Mouse (Mus musculus): ENCODE measurements around the gene Rapgef5.

The Rapgef5 gene

DNA sequence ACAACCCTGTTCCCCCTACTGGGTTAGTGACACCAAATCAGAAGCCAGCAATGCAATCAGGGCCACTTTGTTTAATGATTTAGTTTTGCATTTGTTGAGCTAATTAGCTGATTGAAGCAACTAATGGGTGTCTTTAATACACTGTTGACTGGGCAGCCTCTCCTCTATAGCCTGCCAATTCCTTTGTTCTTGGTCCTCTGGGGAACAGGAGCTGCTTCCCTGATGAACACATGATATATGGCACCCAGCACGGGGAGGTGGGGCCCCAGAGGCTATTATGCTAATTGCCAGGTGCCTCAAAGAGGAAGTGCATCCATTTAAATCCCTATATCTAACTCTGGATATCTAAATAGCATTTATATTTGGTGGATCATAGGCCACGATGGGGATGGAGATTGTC is 111.0 kb downstream of the Rapgef5 start:
- no peak for DNase-seq

DNA sequence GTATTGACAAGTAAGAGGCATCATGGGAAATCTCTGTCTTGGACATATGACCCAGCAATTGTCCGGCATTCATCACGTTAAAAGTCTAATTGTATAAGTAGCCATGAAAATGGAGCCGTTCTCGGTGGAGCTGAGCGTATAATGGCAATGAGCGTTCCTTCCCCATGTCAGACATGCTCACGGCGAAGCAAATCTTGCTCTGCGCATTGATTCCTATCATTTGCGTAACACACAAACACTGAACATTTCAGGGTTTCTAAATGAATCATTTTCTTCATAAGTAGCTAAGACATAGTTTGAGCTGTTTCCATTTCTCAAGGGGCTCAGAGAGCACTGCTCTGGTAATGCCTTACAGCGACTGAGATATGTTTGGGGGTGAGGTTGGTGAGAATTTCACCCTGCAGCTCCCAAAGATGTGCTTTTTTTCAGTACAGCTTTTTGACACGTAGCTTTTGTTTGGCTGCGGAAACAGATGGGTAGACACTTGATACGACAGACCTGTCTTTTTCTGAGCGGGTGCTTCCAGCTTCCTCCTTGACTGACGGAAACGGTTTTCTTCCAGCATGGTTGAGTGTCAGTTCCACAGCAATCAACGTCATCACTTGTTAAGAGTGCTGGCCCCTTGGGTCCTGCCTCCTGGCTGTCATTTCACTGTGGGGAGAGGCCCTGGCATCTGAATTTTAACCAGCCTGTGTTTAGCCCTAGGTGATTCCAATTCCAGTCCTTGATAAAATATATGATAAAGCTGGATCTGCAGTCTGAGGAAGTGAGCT is 112.2 kb downstream of the Rapgef5 start:
- no peak for DNase-seq

DNA sequence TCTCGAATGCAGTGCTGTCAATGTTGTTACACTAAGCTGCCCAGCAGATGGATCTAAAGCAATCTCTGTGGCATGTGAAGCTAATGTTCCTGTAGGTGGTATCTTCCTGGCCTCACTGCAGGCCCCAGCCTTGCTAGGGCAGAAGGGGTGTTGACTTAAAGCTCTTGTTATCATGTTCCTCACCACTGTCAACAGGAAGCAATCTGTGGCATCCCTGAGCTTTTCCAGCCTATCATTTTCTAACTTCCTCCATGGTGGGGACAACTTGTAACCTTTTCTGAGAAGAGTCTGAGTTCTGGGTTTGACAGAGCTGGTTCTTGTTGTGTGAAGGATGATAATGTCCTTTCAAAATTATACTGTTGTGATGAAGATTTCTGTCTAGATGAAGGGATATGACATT is 115.9 kb downstream of the Rapgef5 start:
- DNase-seq: no peak

DNA sequence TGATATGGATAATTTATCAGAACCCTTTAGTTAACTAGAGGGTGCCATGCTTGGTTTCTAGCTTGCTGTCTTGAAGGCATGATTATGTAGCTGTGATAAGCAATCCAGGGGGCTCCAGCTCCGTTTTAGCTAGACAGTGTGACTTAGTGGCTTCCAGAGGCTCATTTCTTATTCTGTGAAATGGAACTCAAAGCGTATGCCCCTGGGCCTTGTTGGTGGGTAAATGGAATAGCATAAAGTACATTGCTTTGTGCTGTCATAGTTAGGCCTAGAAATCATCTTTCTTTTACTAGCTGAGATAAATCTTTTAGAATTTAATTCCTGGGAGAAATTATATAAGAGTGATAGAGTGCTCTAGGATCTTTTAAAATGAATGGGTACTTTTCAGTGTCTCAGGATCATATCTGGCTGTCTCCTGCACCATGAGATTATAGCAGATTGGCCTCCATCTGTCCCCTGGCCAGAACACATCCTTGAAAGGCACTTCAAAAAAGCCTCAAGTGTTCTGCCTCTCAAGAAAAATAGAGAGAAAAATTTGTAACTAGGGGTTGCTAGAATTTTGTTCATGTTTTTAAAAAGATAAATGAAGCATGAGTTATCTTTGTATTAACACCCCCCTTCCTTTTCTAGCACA is 120.0 kb downstream of the Rapgef5 start:
- DNase-seq: no peak

- DNase-seq: no peak
These were observed 120.7 kb downstream of the Rapgef5 start for GRCm38 (mm10) chr12:117636969-117637368.

DNA sequence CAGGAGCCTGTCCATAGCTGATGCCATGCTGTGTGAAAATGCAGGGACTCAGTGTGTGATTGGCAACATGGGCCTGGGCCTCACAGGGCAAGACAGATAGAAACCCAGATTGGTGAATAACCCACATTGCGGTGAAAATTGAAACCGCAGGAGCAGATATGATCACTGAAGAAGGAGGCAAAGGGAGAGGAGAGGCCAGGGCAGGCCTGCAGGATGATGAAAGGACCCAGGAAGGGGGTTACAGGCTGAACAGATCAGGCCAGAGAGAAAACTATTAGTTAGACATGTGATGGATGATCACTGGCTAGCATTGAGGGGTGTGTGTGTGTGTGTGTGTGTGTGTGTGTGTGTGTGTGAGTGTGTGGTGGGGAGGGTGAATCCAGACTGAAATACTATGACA is 122.6 kb downstream of the Rapgef5 start:
- no peak for DNase-seq

DNA sequence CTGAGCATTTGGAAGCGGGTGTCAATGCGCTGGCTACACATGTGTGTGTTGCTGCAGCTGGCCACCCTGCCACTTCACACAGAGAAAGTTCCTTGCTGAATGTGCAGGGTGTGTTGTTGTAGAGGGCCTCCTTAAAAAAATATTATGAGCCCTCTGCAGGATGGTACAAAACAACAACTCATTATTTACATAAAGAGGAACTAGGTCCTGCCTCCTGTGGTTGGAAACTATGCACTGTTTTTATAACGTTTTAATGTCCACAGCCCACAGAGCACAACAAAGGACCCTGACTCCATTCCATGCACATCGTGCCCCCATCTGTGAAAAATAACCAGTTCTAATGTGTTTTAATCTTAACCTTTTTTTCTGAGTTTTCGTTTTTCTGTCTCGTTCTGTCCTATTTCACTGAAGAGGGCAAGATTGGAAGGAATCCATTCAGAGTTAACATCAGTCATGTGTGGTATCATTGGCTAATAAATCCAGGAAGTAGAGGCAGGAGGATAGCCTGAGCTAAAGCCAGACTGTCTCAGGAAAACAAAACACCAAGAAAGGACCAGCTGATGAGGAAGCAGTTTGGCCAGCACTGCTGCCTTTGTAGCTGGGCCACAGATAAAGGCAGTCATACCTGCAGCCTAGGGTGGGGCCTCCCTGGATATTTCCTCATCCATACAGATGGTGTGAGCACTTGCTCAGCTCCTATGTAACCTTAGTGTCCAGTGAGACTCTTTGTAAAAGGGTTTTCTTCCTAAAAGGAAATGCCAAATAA is 123.3 kb downstream of the Rapgef5 start:
- DNase-seq: no peak

DNA sequence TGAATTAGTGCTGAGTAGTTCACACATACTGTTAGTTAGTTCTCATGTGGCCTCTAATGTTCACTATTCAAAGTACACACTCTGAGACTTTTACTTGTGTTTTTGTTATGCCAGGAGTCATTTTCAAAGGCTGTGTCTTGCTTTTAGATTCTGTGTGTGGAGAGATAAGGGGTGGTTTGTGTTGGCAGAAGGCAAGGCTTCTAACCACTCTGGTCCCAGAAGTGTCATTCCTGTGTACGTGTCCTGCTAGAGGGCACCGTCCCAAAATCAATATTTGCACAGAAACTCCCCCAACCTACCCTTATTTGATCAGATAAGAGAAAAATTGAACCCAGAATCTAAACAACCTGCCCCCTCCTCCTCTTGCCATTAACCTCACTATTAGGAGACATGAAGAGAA is 126.2 kb downstream of the Rapgef5 start:
- no peak for DNase-seq

DNA sequence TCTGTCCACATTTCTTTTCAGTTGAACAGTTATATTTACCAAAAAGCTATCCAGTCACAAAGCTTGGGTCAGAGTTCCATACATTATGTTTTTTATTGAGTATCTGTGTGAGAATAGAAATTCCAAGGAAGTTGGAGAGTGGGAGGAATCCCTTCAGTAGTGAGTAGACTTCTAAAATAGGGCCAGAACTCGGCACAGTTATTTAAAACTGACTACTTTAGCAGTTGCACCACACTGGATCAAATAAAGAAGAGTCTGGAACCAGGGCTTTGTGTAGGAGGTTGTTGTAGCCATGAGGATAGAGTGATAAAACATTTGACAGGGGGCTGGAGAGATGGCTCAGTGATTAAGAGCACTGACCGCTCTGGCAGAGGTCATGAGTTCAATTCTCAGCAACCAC is 129.5 kb downstream of the Rapgef5 start:
- no peak for DNase-seq

DNA sequence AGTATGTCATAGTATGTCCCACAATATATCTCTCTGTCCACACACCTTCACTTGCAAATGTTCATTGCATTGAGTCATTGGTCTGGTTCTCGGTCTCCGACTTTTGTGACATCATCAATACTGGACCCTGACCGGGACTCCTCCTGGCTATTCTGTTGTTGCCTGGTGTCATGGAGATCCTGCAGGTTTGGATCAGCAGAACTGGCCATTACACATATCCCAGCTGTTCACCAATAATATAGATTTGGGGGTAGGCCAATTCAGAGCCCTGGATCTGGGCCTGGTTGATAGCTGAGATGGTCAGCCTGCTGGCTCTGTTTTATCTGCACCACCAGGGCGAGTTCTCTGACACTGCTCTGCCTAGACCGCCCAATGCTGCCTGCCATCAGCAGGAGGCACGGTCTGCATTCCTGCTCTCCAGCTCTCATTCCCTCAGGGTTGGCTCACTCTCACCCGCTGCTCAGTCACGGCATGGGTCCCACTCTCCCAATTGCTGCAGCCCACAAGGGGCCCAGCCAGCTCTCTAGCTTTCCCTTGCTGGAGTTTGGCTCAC is 137.7 kb downstream of the Rapgef5 start:
- no peak for DNase-seq

DNA sequence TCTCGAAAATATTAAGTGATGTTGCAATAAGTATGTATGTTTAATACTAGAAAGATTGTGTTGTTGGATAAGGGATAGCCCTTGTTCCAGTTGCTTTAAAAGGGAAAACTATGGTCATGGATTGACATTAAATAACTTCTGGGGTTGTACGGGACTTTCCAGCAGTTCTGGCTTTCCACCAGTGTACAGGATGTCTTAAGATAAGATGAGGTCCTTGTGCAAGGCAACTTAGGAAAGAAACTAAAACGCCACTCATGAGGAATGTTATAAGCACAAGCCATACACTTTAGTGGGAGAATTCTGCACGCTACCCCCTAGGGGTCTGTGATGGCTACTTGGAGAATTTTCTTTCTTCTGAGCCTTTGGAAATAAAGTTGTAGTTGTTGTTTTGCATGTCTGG is 140.7 kb downstream of the Rapgef5 start:
- no peak for DNase-seq

GRCm38 (mm10) chr12:117657766-117658165 is 141.5 kb downstream of the Rapgef5 start:
- DNase-seq: no peak

DNA sequence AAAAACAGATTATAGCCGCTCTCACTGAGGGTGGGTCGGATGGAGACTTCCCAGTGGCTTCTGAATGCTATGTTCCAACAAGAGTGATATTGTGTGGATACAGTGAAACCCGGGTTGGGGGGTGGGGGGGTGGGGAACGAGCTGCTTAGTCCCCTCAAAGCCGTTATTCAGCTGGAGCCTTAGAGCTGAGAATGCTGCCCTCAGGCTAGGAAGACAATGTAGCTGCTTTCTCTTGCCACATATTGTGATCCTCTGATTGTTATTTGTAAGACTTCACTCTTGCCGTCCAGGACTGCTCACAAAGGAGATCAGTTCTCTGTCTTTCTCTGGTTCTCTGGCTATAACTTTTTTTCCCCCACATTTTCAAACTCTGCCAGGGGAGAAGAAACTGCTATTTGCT is 142.5 kb downstream of the Rapgef5 start:
- no peak for DNase-seq

DNA sequence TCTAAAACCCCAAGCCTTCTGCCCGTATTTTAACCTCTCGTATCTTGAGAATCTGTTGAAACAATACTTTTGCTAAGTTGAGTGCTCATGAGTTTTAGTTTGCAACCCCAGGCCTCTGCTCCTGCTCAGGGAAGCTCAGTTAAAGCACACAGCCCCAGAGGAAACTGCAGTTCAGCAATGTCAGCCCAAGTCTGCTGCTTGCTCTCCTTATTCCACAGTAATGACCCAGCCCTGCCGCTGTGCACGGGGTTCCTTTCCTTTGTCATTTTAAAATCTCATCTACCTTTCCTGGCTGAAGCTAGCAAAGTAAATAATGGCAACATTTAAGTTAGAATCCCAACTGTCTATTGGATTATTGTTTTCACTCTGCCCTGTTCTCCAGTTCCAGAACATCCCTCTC is 144.1 kb downstream of the Rapgef5 start:
- DNase-seq: no peak

GRCm38 (mm10) chr12:117661871-117662270 is 145.6 kb downstream of the Rapgef5 start:
- no peak for DNase-seq

DNA sequence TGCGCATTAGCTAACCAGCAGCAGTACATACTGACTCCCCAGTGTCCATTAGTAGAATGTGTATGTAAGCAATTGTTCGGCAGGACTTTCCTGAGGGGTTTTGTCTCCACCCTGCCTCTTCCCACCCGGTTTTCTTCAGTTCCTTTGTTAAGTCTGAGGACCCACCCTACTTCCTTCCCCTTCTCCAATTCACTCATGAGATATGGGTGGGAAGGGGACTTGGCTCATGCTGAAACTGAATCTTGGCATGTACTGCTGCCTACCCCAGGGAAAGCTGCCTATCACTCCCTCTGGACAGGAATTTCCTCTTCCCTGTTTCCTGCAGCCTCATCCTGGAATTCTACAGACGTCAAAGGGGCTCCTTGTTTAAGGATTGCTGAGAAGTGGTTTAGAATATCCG is 147.4 kb downstream of the Rapgef5 start:
- DNase-seq: no peak

- no peak for DNase-seq
These were observed 148.4 kb downstream of the Rapgef5 start for GRCm38 (mm10) chr12:117664644-117665043.

DNA sequence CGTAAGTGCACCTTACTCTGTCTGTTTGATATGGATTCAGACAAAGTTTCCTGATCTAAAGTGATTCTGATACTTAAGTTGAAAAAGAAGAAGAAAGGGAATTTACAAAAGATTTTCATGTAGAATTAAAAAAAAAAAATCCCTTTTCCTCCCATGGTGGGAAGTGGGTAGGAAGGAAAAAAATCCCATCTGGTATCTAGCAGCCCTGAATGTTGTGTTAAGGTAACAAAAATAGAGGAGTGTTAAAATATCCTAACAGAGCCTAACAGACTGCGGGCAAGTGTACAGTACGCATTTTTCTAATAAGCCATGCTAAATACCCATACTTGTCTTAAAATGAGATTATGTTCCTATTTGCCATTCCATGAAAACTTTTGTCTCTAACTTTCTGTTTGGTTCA is 150.1 kb downstream of the Rapgef5 start:
- DNase-seq: no peak

GRCm38 (mm10) chr12:117669610-117670400 is 153.5 kb downstream of the Rapgef5 start:
- DNase-seq: no peak

- no peak for DNase-seq
These were observed 156.9 kb downstream of the Rapgef5 start for GRCm38 (mm10) chr12:117673188-117673587.

- no peak for DNase-seq
These were observed 158.2 kb downstream of the Rapgef5 start for GRCm38 (mm10) chr12:117674511-117674910.

DNA sequence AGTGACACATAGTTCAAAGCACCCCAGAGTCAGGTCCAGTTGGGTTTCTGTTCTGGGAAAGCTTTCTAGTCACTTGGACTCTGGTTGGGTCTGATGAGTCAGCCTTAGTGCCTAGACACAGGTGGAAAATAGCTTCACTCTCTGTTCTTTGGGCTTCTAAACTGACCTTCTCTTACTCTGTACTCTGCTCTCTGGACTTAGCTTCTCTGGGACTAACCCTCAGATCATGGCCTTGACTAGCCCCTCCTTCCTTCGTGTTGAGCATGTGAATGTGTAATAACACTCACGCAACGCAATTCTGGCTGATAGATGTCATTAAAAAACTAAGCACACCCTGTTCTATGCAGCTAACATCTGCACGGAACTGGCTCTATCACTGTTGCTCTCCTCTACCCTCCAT is 160.0 kb downstream of the Rapgef5 start:
- DNase-seq: no peak

DNA sequence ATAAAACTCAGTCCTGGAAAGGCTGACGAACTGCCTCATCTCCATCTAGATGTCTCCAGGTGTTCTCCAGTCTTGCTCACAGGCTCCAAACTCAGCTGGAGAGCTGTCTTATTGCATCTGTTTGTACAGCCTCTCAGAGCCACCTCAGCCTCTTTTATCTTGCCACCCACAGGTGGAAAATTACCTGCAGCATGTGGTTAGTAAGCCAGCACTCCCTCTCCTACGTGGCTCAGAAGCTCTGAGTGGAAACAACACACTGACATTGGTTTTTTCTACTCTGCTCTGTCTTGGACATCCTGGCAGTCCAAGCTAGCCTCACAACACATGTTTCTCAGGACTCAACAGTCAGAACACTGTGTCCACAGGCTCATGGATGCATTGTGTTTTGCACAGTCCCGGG is 162.6 kb downstream of the Rapgef5 start:
- no peak for DNase-seq
